Mouse (Mus musculus) CD4-positive naive resting alpha-beta T cell, adult 57 days (primary cell): ENCODE data around the gene Exosc6. TPM values are rescaled to one million over a fixed set of nuclear protein-coding genes. Genes with fewer than 3 reads are reported as not detected.

Experiments
- total RNA-seq: library from RNA; stranded (reverse); gene quantifications from one replicate; pipeline ENCODE4 v1.2.4, GENCODE M21; 2023

Gene Exosc6
- total RNA-seq = 15.3 TPM

GRCm38 (mm10) chr8:111056158-111056663 lies at the start of gene Exosc6:
Gene Exosc6 (plus strand): TSS chr8:111056339.

GRCm38 (mm10) chr8:111031572-111031971 lies 24.6 kb upstream of the Exosc6 start, which contains the start of gene Ddx19b:
Gene Ddx19b (minus strand): TSS chr8:111031751.

GRCm38 (mm10) chr8:111032916-111033315 lies 23.2 kb upstream of the Exosc6 start, which contains the start of gene Aars:
Gene Aars (plus strand): TSS chr8:111033144.

DNA sequence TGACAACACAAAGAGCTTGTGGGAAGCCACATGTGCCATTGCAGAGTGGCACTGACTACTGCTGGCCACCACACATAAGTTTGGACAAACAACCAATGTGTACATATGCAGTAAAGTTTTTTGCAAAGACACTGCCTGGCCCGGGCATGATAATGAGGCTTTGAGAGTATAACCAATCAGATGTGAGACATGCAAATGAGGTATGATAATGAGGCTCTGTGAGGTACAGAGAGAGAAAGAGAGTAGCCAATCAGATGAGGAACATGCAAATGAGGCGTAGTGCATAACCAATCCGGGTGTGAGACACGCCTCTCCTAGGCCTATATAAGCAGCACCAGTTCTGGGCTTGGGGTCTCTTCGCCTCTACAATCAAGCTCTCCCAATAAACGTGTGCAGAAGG lies 36.2 kb downstream of the Exosc6 start, which contains the start of gene Clec18a:
Clec18a (minus strand) TSS at position 101 of the 400 bp plus-strand sequence.

DNA sequence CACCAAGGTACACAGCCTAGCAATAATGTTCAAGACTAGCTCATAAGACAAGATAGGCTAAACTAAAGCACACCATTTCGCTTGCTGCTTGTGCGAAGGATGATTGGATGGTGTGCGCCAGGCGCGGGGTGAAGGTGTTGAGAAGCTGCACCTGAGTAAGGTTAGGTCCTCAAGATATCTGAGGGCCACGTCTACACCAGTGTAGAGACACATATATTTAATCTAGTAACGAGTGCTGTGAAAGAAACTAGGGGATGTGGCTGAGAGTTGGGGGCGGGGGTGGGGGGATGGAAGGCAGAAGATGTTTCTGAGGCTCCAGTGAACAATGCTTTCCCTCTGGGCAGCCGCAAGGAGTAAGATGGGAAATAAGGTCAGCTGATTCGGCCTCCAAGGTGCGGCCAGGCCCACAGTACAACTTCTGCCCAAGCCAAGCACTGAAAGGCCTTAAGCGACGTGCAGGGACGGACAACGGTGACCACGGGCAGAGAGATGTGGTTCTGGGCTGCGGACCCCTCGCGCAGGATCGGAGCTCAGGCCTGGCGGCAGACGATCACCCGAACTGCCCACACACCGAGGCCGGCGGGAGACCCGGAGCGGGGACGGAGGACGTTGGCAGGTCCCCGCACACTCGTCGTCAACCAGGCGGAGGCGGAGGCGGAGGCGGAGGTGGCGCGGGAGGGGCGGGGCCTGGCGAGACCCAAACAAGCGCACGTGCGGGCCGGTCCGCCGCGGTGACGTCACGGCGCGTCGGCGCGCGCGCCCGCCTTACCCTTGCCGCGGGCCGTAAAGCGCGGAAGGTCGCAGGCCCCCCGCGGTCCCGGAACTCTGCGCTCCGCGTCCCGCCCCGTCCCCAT lies 38.0 kb downstream of the Exosc6 start, which contains the start of gene Pdpr:
Pdpr (plus strand) TSS at position 766 of the 854 bp plus-strand sequence.

Other genes starting within 250 kb of the Exosc6 start
- 61.2 TPM for gene Cog4, start 209.7 kb upstream of the Exosc6 start, total RNA-seq
- 171 TPM for gene Sf3b3, start 209.6 kb upstream of the Exosc6 start, total RNA-seq
- gene Fuk, start 153.9 kb upstream of the Exosc6 start, total RNA-seq = 11.4 TPM
- 12.4 TPM for gene St3gal2, start 136.4 kb upstream of the Exosc6 start, total RNA-seq
- 62.2 TPM for gene Ddx19a, start 58.5 kb upstream of the Exosc6 start, total RNA-seq
- 20.2 TPM for gene Ddx19b, start 24.6 kb upstream of the Exosc6 start, total RNA-seq
- gene Aars, start 23.2 kb upstream of the Exosc6 start, total RNA-seq = 45.3 TPM
- not detected for gene Clec18a, start 36.1 kb downstream of the Exosc6 start, total RNA-seq
- gene Pdpr, start 38.3 kb downstream of the Exosc6 start, total RNA-seq = 24.7 TPM
- 64.0 TPM for gene Glg1, start 202.9 kb downstream of the Exosc6 start, total RNA-seq
- gene Rfwd3, start 243.9 kb downstream of the Exosc6 start, total RNA-seq = 27.9 TPM